Mouse (Mus musculus) CH12.LX (cell line): ENCODE data around the gene Irf3. TPM values are rescaled to one million over a fixed set of nuclear protein-coding genes. Genes with fewer than 3 reads are reported as not detected.

ENCODE experiments used
- DNase-seq: peaks from one replicate; pipeline ENCODE4 v3.0.0-alpha.2; 2013; ENCODE audit errors: extremely low read depth
- H3K27ac ChIP-seq: 2 replicates; pipeline ENCODE4 v1.5.1; 2012; ENCODE audit warnings: low read depth, mild to moderate bottlenecking, control low read depth, moderate library complexity; ENCODE audit not compliant: insufficient read depth
- H3K27me3 ChIP-seq: replicated peaks from 2 replicates; pipeline ENCODE3; 2012; ENCODE audit warnings: inconsistent platforms
- H3K36me3 ChIP-seq, 2 experiments: replicated peaks in 1 of 2; 2 replicates each; pipeline versions ENCODE3 to v1.6.1; 2012; ENCODE audit warnings: inconsistent platforms in 1 of 2, low read length in 1 of 2, mild to moderate bottlenecking in 1 of 2, mixed read lengths in 1 of 2, moderate library complexity in 1 of 2; ENCODE audit not compliant: control insufficient read depth in 1 of 2, insufficient read depth in 1 of 2
- H3K4me1 ChIP-seq, 2 experiments: 2 replicates each; pipeline ENCODE4 v1.6.1; 2012; ENCODE audit warnings: inconsistent platforms in 1 of 2, moderate library complexity in 1 of 2; ENCODE audit not compliant: insufficient read depth in 2 of 2, control insufficient read depth in 1 of 2
- H3K4me2 ChIP-seq: 2 replicates; pipeline ENCODE4 v1.6.1; 2012; ENCODE audit warnings: low read depth, mild to moderate bottlenecking, control low read depth; ENCODE audit not compliant: poor library complexity, insufficient read depth, severe bottlenecking
- H3K4me3 ChIP-seq, 3 experiments: fragments of 150-350 bp in 1 of 3; sonication (generic) in 1 of 3; replicated peaks in 1 of 3; 2 replicates each; pipeline versions ENCODE3 to v1.5.1; 2011 to 2012; ENCODE audit warnings: low read depth in 2 of 3, low read length in 2 of 3, mild to moderate bottlenecking in 2 of 3, moderate library complexity in 2 of 3, control low read depth in 1 of 3, improper control_type of control experiment in 1 of 3, inconsistent platforms in 1 of 3, mixed read lengths in 1 of 3; ENCODE audit not compliant: poor library complexity in 1 of 3
- H3K79me2 ChIP-seq: replicated peaks from 2 replicates; pipeline ENCODE4 v1.6.1; 2012; ENCODE audit warnings: mild to moderate bottlenecking, moderate library complexity; ENCODE audit not compliant: control insufficient read depth, poor library complexity, insufficient read depth, severe bottlenecking; ENCODE audit errors: extremely low read depth
- H3K9ac ChIP-seq: 2 replicates; pipeline ENCODE4 v1.6.1; 2012; ENCODE audit warnings: low read depth, mild to moderate bottlenecking, control low read depth, moderate library complexity; ENCODE audit not compliant: insufficient read depth
- H3K9me3 ChIP-seq: replicated peaks from 2 replicates; pipeline ENCODE3; 2012; ENCODE audit warnings: low read length, inconsistent platforms, mixed read lengths
- BHLHE40 ChIP-seq: IDR thresholded peaks from 2 replicates; pipeline ENCODE4 v1.6.1; 2011; ENCODE audit warnings: mild to moderate bottlenecking, low read depth, low read length, improper control_type of control experiment
- CHD2 ChIP-seq: IDR thresholded peaks from 2 replicates; pipeline ENCODE4 v1.6.1; 2011; ENCODE audit warnings: low read length, improper control_type of control experiment
- E2F4 ChIP-seq: IDR thresholded peaks from 2 replicates; pipeline ENCODE4 v1.6.1; 2011; ENCODE audit warnings: low read depth, low read length, improper control_type of control experiment; ENCODE audit not compliant: insufficient replicate concordance
- ELF1 ChIP-seq: IDR thresholded peaks from 2 replicates; pipeline ENCODE4 v1.6.1; 2014; ENCODE audit warnings: low read depth, mild to moderate bottlenecking, inconsistent platforms, low read length, improper control_type of control experiment
- HCFC1 ChIP-seq: IDR thresholded peaks from 2 replicates; pipeline ENCODE4 v1.6.1; 2012; ENCODE audit warnings: low read depth, mild to moderate bottlenecking, inconsistent platforms, low read length, improper control_type of control experiment
- IRF4 ChIP-seq: IDR thresholded peaks from 2 replicates; pipeline ENCODE4 v1.6.1; 2014; ENCODE audit warnings: low read depth, mild to moderate bottlenecking, inconsistent platforms, low read length, improper control_type of control experiment
- KAT2A ChIP-seq: IDR thresholded peaks from 2 replicates; pipeline ENCODE4 v1.6.1; 2012; ENCODE audit warnings: low read length, improper control_type of control experiment, inconsistent platforms; ENCODE audit not compliant: insufficient replicate concordance
- MAX ChIP-seq: IDR thresholded peaks from 2 replicates; pipeline ENCODE4 v1.6.1; 2011; ENCODE audit warnings: low read length, improper control_type of control experiment
- MAZ ChIP-seq: IDR thresholded peaks from 2 replicates; pipeline ENCODE4 v1.6.1; 2012; ENCODE audit warnings: low read depth, mild to moderate bottlenecking, inconsistent platforms, low read length, improper control_type of control experiment, moderate library complexity
- MXI1 ChIP-seq: IDR thresholded peaks from 2 replicates; pipeline ENCODE4 v1.6.1; 2011; ENCODE audit warnings: mild to moderate bottlenecking, low read depth, low read length, improper control_type of control experiment
- POLR2A ChIP-seq: IDR thresholded peaks from 2 replicates; pipeline ENCODE4 v1.6.1; 2011; ENCODE audit warnings: low read depth, mild to moderate bottlenecking, improper control_type of control experiment, low read length
- RCOR1 ChIP-seq: conservative IDR thresholded peaks from 2 replicates; pipeline ENCODE4 v1.6.1; 2012; ENCODE audit warnings: low read depth, mild to moderate bottlenecking, inconsistent platforms, low read length, improper control_type of control experiment
- SMC3 ChIP-seq: IDR thresholded peaks from 2 replicates; pipeline ENCODE4 v1.6.1; 2011; ENCODE audit warnings: low read depth, low read length, improper control_type of control experiment
- TBP ChIP-seq: conservative IDR thresholded peaks from 2 replicates; pipeline ENCODE4 v1.6.1; 2011; ENCODE audit warnings: low read depth, low read length, improper control_type of control experiment
- TCF12 ChIP-seq: IDR thresholded peaks from 2 replicates; pipeline ENCODE4 v1.6.1; 2014; ENCODE audit warnings: low read depth, mild to moderate bottlenecking, inconsistent platforms, low read length, improper control_type of control experiment
- USF2 ChIP-seq: conservative IDR thresholded peaks from 2 replicates; pipeline ENCODE4 v1.6.1; 2011; ENCODE audit warnings: low read depth, low read length, improper control_type of control experiment
- ZC3H11A ChIP-seq: IDR thresholded peaks from 2 replicates; pipeline ENCODE4 v1.6.1; 2012; ENCODE audit warnings: low read depth, mild to moderate bottlenecking, inconsistent platforms, low read length, improper control_type of control experiment
- dilution Hi-C: fragments of 300-500 bp; cut with MboI; formaldehyde crosslinking; loops from 2 replicates; pipeline ENCODE4 v1.14.3; 2020; ENCODE audit warnings: low sequenced_read_pairs; ENCODE audit not compliant: extremely low pct_unique_long_range_greater_than_20kb, extremely low pct_ligation_motif_present
- in situ Hi-C: fragments of 300-500 bp; cut with MboI; formaldehyde crosslinking; loops from 3 replicates; pipeline ENCODE4 v1.14.3; 2019; ENCODE audit warnings: low sequenced_read_pairs, low pct_ligation_motif_present, low pct_unique_long_range_greater_than_20kb, mixed read lengths
- polyA plus RNA-seq: library from polyadenylated mRNA; unstranded; fragments of >175 nt; gene quantifications from 2 replicates; pipeline ENCODE4 v1.2.1, GENCODE M21; 2012; ENCODE audit warnings: low read depth; ENCODE audit not compliant: insufficient read length
- total RNA-seq, 2 experiments: library from RNA; depleted of rRNA; stranded (reverse); fragments of 300-350 nt in 1 of 2; fragments of >200 nt in 1 of 2; gene quantifications; 2 replicates each; pipeline ENCODE4 v1.2.3; 2012 to 2014

The Irf3 gene
- total and polyA plus RNA-seq, 3 experiments: 33.5 to 79.7 (median 56.5) TPM

GRCm38 (mm10) chr7:45048923-45049657, 51.6 kb downstream of the Irf3 start:
- no peak overlapping the region for H3K27ac ChIP-seq
- no peak overlapping the region for H3K4me3 ChIP-seq
- peaks cover 0 to 10% of the 10 kb centered on the region in 2 experiments; a peak in 2 of 4 replicates for H3K4me1 ChIP-seq
- no peaks in the 10 kb centered on the region for H3K27me3 ChIP-seq
- H3K36me3 ChIP-seq: peaks cover 54 to 55% of the 10 kb centered on the region in 2 experiments
- TF ChIP-seq KAT2A (no peak), HCFC1 (no peak), E2F4 (no peak), MAX (no peak), ZC3H11A (no peak), SMC3 (no peak), MXI1 (no peak), USF2 (no peak), TCF12 (no peak), BHLHE40 (no peak)
- dilution Hi-C loops: no loop called here
- DNase-seq: no peak
- no peak overlapping the region for H3K9ac ChIP-seq
- H3K9me3 ChIP-seq: no peaks in the 10 kb centered on the region
- in situ Hi-C loops: loop anchor here (5.0 kb wide), 1 partner anchor 62 kb away; the partner anchor contains the start of gene Prmt1
- peaks cover 5% of the 10 kb centered on the region for H3K79me2 ChIP-seq
- H3K4me2 ChIP-seq: no peak overlapping the region

GRCm38 (mm10) chr7:45050945-45051600, 53.6 kb downstream of the Irf3 start:
- Histone ChIP-seq H3K27me3 (no peaks in the 10 kb centered on the region), H3K4me2 (peak overlapping the region; percentile 71), H3K9me3 (no peaks in the 10 kb centered on the region), H3K79me2 (peaks cover 3% of the 10 kb centered on the region), H3K36me3 (peaks cover 42 to 43% of the 10 kb centered on the region in 2 experiments), H3K27ac (peak overlapping the region; percentile 98), H3K4me3 (peak overlapping the region; percentile 64 to 80 (median 65)), H3K4me1 (peaks cover 0 to 16% of the 10 kb centered on the region in 2 experiments; a peak in 2 of 4 replicates), H3K9ac (peak overlapping the region; percentile 78)
- DNase-seq: peak; percentile 96
- dilution Hi-C loops (no loop called here), in situ Hi-C loops (no loop called here)
- TF ChIP-seq SMC3 (no peak), CHD2 (peak; percentile 83), ELF1 (0 out of 2 replicates have a peak, but pooled peaks have one; percentile 36), RCOR1 (no peak), MXI1 (no peak), IRF4 (no peak), POLR2A (peak; percentile 60), TBP (0 out of 2 replicates have a peak, but pooled peaks have one; percentile 56), MAZ (0 out of 2 replicates have a peak, but pooled peaks have one; percentile 8)
